Mouse (Mus musculus): ENCODE results near the gene Kcnk4.

DNA sequence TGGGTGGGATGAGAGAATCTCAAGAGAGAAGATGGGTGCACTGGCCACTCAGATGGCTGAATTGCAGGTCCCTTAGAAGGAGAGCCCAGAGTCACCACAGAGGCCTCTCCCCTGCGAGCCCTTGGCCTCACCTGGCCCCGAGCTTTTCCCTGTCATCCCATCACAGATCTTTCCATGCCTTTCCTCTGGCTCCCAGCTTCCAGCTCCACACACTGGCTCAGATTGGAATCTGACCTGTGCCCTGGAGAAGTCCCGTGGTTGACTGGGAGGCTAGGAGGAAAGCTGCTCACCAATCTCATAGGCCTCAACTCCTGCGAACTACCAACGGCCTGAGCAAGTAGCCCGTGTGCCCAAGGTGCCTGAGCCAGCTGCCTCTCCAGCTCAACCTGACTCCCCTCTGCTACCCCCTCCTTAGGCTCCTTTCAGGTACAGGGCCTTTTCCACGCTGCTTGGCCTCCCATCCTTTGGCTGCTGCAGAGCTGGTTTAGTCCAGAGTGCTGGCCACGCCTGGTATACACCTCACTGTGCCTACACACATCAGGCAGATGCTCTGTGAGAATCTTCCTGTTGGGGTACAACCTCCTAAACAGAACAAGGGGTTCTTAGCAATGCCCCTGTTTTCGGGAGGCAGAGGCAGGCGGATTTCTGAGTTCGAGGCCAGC lies 28.7 kb downstream of the Kcnk4 start:
- no peak for TF ChIP-seq CTCF (IDR thresholded peaks at IDR 0.05; ENCODE audit: borderline replicate concordance, insufficient read depth, low read length)
- TF ChIP-seq POLR2A (IDR thresholded peaks at IDR 0.05; ENCODE audit: low read depth, low read length): no peak

Measured in embryonic fibroblast, embryonic 13.5 days (primary cell).